Mouse (Mus musculus) ovary, postnatal 10 days (tissue): ENCODE results near the gene Gm20388.

Experiments used
- DNase-seq: peaks from one replicate; pipeline ENCODE4 v3.0.0; 2022; ENCODE audit warnings: low spot score

Gene Gm20388

DNA sequence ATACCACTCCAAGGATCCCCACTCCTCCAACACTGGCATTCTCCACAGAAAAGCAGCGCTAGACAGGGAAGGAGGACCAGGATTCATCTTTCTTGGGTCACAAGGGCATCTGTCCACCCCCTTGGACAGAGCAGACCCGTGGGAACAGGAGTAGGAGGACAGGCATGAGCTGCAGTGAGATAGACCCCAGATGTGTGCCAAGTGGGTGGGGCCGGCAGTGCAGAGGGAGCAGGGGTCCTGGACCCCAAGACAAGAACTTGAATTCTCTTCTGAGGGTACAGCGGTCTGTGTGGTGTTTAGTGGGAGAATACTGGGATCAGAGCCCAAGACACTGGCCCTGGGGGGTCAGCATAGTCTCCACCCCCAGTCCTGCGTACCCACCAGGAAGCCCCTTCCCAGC is 2282.1 kb downstream of the Gm20388 start:
- no peak for DNase-seq

DNA sequence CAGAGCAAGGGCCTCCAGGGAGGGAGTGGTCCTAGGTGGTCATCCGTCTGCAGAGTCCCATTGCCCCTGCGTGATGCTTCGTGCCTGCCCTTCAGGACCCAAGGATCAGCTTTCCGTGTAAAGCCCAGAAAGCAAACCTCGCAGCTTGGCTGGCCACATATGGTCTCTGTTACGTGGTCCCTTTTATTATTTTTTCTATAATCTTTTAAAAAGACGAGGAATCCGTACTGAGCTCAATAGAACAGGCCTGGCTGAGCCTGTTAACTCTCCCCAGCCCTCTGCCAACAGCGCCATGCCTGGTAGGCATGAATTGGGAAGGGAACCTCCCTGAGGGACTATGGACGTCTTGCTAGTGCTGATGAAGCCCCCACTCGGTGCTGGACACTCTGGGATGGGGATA is 2282.9 kb downstream of the Gm20388 start:
- DNase-seq, result no peak

DNA sequence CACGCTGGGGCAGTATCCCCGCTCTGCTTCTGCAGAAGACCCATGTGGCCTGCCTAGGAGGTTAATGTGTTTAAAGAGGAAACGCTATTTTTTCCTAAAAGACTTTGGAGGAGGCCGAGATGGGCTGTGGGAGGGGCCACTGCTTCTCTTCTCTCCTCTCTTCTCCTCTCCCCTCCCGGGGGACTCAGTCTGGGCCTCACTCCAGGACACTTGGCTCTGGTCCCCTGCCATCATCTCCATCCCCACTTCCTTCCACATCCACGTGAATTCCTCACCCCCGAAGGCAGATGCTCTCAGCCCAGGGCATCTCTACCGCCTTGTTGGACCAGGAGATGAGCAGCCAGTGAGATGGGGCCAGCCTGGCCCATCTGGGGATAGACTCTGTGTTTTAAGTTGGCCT is 2283.8 kb downstream of the Gm20388 start:
- no peak for DNase-seq

DNA sequence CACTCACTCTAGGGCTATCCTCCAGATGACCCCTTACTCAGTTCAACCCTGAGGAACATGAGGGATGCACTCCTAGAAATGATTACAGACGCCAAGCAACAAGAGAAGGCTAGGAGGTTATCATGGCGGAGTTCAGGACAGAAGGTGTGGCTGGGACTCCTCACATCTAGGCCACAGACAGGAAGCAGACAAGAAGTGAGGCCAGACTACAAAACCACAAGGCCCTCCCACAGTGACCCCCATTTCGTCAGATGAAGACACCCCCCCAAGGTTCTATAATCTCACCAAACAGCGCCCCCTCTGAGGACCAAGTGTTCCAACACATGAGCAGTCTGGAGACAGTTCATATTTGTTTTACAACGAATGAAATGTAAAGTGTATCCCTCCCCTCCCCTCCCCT is 2286.7 kb downstream of the Gm20388 start:
- DNase-seq, result no peak

DNA sequence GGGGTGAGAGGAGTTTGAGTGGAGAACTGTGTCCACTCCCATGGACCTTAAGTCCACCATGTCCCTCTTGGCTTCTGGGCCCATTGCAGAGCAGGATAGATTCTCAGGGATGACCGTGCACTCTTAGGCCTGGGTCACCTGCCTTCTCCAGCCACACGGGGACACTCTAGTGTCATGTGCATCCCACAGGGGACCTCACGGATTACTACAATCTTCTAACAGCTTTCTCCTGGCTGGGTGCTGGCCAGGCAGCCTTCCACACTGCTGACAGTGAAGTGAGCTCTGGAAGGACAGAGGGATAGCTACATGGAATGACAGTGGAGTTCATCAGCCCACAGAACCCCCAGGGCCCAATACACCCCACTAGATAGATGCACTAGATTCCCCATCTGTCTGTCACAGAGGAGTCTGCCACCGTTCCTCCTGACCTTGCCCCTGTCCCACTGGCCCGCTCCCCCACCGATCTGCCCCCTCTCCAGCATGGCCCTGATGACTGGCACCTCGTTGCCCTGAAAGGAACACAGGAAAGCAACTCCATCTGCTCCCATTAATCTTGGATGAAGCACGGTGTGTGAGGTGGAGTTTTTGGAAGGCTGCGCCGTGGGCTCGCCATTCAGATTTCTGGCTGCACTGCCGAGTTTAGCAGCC is 2287.9 kb downstream of the Gm20388 start:
- DNase-seq, result no peak

DNA sequence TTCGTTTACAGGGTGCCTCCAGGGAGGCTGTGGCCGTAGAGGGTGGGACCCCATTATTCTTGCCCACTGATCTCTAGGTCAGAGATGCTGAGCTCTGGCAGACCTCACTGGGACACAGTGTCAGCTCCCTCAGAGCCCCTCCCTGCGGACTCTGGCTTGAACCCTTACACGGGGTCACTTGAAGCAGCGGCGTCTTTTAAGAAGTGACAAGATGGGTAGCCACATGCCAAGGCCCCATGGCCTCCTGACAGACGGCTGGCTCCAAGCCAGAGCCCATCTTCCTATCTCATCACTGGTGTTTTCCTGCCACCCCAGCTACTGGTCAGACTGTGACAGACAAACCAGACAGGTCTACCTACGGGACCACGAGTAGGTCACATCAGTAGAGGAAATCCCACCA is 2288.6 kb downstream of the Gm20388 start:
- no peak for DNase-seq

DNA sequence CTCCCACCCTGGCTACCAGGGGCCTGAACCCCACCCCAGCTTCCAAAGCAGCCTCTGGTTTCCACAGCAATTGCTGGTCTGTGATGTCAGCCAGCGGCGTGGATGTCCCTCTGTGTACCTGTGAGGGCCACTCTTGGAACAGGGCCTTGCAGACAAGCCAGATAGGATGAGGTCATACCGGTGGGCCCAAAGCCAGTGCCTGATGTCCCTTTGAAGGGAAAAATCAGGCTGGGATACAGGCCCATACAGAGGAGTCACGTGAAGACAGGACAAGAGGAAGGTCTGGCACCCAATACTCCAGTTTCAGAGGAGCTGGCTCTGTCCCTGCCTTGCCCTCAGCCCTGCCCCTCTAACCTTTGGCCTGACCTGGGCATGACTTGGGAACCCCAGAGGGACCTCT is 2289.2 kb downstream of the Gm20388 start:
- DNase-seq, result no peak

DNA sequence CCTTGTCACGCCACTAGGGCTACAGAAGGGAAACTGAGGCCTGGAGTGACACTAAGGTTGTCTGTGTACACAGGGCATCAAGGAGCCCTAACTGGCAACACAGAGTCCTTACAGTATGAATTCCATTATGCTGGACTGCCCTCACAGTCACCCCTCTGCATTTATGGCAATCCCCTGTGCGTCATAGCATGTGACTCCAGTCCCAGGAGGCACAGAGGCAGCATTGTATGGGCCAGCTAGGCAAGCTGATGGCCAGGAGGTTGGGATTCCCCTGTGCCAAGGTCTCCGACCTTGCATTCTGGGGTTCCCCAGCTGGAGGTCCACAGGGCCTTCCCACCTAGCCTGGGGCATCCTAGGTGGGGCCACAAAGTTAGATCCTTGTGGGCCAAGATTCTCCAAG is 2300.9 kb downstream of the Gm20388 start:
- DNase-seq, result no peak

DNA sequence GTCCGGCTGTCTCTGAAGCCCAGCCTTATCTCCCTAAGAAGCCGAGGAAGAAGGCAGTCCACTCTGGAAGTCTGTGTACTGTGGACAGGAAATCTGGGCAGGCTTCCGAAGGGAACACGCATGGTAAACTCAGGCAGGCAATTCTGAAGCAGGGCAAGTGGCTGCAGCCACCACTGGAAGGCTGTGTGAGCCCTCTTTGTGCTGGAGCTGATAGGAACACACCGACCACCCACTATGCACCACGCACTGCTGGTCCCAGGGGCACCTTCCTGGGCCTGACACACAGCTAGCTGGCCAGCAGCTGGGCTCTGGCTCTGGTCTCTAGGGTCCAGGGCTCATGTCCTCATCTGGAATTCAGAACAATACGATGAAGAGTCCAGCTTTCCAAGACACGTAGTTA is 2305.0 kb downstream of the Gm20388 start:
- DNase-seq, result no peak

DNA sequence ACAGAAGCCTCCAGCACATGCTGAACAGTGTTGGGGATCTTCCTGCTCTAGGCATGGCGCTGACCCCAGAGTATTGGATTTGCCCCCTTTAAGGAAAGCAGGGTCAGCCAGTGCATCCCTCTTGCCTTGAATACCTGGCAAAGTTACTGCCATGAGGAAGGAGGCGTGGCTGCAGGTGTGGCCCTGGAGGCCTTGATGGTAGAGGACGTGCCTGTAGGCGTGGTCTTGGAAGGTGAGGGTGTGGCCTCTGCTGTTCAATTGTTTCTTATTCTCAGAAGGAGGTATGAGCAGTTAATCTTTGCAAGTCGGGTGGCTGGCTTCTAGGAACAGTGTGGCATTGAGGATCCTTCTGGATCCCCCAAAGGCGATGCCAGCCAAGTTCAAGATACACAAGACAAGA is 2305.8 kb downstream of the Gm20388 start:
- no peak for DNase-seq

DNA sequence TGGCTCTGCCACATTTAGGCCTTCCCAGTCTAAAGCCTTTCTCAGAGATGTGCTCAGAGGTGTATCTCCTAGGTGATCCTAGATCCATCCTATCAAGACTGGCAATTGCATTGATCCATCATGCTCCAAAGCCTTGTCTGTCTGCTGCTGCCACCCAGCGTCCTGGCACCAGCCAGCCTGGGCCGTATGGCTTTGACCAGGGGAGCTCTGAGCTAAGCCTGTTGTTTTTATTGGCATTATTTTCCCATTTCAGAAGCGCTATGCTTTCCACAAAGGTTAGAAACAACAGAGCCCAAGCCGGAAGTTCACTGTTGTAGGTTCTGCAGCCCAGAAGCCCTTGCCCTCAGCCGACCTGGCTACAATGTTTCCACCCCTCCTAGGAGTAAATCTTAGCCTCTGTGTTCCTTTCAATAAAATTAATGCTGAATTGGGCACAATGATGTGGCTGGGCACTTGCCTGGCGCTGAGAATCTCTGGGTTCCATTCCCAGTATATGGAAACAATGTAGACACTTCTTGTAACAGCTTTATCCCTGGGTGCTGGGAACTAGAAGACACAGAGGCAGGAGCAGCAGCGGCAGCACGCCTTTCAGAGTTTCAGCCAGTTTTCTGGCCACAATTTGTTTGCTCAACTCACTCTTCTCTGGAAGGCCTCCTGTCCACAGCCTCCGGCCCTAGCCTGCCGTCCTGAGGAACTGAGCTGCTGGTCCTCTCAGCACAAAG is 2307.0 kb downstream of the Gm20388 start:
- DNase-seq, result no peak

DNA sequence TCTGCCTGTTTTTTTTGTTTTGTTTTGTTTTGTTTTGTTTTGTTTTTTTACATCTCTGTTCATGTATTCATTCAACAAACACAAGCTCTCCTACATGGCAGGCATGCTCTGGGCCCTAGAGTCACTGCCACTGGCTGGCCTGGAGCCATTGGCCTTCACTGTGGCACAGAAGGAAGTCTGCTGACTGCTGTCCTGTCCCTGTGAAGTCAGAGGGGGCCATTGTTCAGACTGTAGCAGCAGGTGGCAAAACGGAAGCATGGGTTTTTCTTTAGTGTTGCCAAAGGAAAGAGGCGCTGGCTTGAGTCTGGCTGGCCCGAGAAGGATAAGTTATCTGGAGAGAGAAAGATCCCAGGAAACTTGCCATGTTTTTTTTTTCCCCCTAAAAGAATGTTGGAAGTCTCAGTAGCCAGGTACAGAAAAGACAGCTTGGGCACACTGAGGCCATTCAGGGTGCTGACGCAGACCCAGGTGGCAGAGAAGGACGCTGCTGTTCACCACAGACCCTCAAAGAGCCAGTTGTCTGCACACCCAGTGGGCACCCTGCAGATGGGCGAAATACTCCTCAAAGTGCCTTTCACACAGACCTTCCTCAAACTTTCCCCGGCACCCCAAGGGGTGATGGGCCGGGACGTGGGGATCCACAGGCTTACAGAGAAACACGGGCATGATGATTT is 2313.5 kb downstream of the Gm20388 start:
- no peak for DNase-seq

DNA sequence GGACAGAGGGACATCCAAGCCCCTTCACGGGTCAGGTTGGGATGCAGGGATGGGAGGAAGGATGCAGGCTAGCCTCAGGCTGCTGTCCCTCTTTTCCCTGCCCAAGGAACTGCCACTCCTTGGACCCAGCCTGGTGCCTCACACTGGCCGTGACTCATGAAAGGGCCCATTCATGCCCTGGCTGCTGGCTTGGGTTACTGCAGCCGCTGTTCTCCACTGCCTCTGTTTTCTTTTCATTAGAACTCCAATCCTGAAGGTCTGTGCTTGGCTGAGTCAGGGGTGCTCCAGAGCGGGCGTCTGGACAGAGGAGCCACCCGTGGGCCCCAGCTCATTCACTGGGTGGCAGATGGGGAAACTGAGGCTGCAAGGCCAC is 2314.0 kb downstream of the Gm20388 start:
- no peak for DNase-seq

DNA sequence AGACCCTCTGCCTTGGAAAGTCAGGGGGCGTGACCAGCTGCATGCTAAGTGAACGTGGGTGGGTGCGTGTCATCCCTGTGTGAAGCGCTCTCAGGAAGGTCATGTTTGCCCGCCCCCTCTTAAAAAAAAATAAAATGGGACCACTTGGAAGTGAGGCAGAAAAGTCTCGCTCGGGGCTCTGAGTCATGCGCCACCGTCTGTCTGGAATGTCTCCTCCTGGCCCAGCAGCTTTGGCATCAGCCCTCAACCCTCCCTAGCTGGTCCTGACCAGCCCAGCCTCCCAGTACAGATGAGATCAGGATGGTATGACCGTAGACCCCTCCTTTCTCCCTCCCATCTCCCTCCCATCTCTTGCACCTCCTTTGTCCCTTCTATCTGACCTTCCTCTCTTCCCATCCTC is 2314.8 kb downstream of the Gm20388 start:
- DNase-seq, result no peak

DNA sequence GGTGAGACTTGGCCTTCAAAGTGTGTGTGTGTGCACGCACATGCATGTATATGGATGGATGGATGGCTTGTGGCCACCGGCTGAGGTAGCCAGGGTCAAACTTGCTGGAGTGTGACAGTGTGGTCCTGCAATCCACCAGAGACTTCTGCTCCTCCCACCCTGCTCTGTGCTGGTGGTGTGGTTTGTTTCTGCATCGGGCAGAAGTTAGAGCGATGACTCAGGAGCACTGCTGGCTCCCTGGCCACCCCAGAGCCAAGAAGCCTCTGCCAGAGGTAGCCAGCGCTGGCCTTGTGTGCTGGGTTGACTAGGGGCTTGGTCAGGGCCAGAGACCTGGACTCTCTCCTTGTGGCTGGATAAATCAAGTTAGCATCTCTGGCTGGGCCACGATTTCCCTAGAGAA is 2316.7 kb downstream of the Gm20388 start:
- DNase-seq, result no peak

DNA sequence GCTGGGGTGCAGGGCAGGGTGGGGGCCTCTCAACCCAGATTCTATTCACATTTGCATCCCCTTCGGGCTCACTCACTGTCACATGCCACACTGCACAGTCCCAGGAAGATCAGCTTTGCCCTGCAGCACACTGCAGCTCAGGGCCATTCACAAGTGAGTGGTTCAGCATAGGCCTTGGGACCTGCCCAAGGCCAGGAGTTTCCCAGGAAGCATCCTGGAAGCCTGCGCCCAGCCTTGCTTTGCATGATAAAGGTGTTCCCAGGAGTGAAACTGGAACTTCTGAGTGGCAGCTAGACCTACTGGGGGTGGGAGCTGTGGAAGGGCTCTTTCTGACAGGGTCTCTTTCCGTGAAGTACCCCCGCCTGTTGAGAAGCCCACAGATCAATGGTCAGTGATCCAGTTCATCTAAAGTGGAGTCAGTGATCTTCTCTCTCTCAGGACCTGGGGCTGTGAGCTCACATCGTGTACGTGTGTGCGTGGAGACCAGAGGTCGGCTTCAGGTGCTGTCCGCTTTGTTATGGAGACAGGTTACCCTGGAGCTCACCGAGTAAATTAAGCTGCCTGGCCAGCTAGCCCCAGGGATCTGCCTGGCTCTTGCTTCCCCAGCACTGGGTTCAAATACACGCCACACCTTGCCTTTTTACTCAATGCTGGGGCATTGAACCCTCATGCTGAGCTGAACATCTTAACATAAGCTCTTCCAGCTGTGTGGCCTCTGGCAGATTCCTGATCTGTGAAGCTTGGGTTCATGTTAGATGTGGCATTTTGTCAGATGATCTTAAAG is 2318.3 kb downstream of the Gm20388 start:
- no peak for DNase-seq

DNA sequence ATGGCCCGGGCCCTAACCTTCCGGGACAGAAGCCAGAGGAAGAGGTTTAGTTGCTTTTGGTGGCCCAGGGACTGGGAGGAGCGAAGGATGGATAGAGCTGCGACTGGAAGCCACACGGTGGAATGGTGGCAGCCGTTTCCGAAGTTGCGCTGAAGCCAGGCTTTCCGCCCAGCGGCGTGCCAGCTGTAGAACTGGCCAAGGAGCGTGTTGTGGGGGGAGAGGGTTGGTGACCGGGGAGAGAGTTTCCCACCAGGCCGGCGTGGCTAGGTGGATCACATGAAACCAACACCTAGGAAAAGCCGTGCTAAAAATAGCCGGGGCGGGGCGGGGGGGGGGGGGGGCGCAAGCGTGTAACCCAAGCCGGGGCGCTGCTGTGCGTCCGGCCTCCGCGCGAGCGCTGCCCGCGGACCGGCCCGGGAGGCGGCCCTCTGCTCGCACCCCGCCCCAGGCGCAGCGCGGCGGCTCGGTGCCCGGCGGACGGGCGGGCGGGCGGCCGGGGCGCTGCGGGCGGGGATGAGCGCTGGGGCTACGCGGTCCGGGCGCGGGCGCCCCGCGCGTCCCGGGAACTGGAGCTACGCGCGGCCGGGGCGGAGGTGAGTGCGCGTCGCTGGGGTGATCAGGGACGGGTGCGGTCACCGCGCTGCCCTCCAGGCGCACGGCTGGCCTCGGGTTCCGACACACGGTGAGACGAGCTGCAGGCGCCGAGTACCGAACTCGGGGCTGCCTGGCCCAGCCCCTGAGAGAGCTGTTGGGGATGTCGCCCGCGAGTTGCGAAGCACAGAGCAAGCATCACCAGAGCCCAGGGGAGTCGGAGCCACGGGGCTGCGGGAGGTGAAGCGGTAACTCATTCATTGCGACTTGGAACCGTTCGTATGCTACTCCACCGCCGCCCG is 2319.4 kb downstream of the Gm20388 start:
- no peak for DNase-seq

DNA sequence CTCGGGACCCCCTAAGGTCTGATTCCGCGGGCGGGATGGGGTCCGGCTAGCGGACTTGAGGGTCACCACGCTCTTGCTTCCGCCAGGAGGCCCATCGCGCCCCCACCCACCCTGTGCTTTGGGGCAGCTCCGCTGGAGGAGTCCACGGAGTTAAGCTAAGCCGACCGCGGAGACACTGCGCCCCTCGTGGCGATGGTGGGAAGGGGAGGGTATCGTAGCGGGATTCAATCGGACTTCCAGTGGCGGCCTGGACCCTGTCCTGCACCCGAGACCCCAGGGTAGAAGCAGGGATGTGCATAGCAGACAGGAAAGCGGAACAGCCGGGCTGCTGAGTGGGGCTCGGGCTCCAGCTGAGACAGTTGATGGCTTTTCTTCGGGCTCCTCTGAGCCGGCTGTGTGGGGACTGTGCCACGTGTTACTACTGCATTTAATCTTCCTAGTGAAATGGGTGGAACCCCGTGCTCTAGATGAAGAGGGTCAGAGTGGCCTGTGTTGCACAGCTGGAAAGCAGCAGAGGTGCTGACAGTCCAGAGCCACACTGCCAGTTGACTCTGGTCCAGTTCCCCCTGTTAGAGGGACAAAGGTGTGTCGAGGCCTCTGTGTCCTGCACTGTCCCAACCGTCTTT is 2320.2 kb downstream of the Gm20388 start:
- peak; percentile 52 for DNase-seq

DNA sequence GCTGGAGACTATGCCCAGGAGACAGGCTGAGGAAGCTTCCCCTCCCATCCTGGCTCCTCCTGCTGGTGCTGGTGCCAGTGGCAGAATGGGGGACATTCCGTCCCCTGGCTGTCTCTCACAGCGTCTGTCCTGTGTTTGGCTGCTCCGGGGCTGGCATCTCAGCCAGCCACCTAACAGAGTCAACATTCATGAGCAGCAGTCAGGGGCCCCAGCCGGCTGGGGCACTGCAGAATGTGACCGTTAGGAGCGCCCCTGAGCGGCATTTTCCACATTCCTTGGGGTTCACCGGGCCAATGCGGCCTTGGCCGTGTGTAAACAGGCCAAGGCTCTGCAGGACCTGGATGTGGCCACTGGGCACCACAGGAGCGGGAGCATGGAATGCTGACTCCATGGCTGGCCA is 2323.4 kb downstream of the Gm20388 start:
- no peak for DNase-seq

DNA sequence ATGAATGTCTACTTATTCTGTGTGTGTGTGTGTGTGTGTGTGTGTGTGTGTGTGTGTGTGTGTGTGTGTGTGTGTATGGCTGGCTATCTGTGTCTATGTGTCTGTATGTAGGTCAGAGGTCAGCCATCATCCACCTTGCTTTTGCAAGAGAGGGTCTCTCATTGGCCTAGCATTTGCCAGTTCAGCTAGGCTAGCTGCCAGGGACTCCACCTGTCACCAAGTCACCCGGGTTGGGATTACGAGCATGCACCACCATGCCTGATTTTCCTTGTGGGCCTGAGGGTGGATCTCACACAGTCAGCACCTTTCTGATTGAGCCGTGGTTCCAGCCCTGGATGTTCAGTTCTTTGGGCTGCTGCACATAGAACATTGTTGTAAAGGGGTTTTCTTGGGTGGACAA is 2325.9 kb downstream of the Gm20388 start:
- no peak for DNase-seq

DNA sequence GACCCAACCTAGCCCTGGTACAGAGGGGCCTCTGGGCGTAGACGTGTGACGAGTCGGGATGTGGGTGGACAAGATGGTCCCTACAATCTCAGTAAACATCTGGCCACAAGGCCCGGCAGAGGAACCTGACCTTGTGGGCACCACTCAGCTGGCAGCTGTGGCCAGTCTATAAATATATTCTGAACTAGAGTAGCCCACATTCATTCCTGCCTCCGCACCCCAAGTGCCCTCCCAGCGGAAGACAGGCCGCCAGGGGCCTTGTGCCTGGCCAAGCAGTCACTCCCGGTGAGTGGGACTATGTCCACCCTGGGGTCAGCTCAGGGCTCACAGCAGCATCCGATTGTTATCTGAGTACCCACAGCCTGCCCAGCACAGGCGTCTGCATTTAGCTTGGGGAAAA is 2327.6 kb downstream of the Gm20388 start:
- no peak for DNase-seq
